Mouse (Mus musculus) adrenal gland, adult 18-20 months (tissue): ENCODE measurements around the gene Il22ra1. TPM values are rescaled to one million over a fixed set of nuclear protein-coding genes. Genes with fewer than 3 reads are reported as not detected.

Experiments used
- DNase-seq, 2 experiments: peaks; one replicate each; pipeline ENCODE4 v3.0.0; 2021 to 2022; ENCODE audit warnings: low spot score in 2 of 2
- total RNA-seq, 2 experiments: library from RNA; stranded (reverse); gene quantifications; 1 replicate in 1 of 2; 2 replicates in 1 of 2; pipeline ENCODE4 v1.2.3; 2021

The Il22ra1 gene
- total RNA-seq, 2 experiments from 2014 or later = 0.10 to 0.36 TPM

GRCm38 (mm10) chr4:135730951-135731350, 3.0 kb downstream of the Il22ra1 start:
- DNase-seq = no peak

- no peak for DNase-seq
Observed at GRCm38 (mm10) chr4:135733901-135734300, 5.9 kb downstream of the Il22ra1 start.

GRCm38 (mm10) chr4:135736903-135737302, 8.9 kb downstream of the Il22ra1 start:
- no peak for DNase-seq

DNA sequence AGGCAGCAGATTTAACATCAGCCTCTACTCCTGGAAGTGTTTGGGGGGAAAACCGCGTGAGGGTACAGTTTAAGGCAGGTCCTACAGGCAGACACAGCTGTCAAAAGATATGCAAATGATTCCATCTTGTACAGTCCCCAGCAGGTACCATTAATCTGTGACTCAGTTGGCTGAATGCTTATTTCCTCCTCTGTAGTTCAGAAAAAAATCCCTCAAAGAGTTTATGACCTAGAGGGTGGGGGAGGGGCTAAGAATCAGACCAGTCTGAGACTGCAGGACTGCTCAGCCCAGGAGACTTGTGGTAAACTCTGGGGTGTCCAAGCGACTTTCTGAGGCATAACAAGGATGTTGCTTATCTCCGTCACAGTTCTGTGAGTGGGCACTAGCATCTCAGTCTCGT, 10.3 kb downstream of the Il22ra1 start:
- no peak for DNase-seq

DNA sequence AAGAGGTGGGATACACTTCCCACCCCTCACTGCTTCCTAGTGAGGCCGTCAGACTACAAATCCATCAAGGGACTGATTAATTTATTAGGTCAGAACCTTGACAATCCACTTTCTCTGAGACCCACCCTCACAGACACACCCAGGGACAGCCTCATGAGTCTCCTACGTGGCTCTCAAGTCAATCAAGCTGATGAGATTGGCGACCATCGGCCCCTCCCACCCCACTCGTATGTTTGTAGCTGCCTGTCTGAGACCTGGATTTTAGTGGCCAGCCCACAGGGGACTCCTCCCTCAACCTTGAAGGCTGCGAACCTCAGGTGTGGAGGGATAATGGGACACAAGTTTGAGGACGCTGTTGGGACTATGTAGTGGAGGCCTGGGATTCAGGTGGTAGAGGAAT, 11.2 kb downstream of the Il22ra1 start:
- no peak for DNase-seq

DNA sequence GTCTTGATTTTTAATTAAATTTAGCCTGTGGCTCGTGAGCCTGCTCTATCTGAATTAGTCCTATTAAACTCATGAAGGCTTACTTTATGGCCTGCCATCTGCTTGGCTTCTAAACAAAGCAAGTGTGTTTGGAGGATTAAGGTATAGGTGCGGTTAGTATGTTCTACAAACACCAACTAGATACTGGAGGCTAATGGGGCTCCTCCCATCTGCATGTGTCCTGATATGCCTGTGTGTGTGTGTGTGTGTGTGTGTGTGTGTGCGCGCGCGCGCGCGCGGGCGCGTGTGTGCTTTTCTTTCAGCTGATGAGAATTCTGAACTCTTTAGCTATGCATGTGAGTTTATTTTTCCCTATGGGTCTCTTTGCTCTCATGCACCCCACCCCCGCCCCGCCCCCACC, 11.7 kb downstream of the Il22ra1 start:
- no peak for DNase-seq

- DNase-seq = no peak
Observed at GRCm38 (mm10) chr4:135743520-135743919, 15.5 kb downstream of the Il22ra1 start.

DNA sequence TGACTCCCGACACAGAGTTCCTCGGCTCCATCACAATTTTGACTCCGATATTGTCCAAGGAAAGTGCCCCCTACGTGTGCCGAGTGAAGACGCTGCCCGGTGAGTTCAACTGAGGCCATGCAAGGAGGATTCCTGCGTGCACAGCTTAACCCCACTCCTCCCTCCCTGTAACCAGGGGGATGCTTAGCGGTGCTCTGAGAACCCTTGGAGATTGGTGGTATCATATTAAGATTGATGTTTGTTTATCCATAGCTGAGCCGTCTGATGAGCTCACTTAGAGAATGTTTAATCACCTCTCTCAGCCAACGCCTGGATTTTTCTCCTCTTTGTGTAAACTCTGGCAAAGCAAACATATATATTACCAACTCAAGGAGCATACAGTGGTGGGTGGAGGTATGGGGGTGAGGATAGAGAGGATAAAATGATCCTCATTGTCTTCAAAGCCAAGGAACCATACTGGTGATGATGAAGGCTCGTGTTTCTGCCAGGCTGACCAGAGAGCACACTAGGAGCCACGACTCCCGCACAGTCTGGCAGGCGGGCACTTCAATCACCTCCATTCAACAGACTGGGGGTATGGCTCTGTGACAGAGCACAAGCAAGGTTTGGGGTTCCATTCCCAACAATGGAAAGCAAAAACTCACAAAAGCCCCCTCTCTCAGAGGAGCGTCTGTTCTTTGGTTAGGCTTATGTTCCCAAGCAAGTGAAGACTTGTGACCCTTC, 16.9 kb downstream of the Il22ra1 start:
- no peak for DNase-seq

DNA sequence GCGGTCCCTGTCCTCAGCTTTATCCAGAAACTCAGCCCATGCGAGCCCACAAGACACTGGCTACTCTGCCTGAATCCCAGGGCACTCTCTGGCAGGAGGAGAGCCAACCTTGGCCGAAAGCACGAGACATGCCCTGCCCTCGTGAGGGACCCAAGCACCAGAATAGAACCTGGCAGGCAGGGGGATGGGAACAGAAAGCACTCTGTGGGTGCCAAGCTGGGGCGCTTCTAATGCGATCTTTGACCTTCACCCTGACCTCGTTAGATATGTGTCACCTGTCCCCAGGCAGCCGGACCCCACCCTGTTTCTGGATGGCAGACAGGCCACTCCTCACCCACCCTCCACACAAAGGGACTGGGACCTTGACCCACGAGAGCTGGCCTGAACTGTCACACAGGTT, 17.6 kb downstream of the Il22ra1 start:
- DNase-seq = no peak

DNA sequence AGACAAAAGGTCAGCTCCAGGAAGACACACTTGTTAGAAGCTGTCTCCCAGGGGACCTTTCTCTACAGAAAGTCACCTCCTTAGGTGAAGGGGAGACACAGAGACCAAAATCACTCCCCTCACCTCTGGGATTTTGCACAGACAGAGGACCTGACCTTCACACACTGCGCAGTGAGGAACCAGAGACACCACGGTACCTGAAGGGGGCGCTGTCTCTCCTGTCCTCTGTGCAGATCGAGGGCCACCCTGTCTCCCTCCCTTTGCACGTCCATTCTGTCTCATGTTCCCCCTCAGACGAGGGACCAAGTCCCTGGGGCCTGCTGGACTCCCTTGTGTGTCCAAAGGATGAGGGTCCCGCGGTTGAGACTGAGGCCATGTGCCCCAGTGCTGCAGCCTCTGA, 22.9 kb downstream of the Il22ra1 start:
- no peak for DNase-seq

DNA sequence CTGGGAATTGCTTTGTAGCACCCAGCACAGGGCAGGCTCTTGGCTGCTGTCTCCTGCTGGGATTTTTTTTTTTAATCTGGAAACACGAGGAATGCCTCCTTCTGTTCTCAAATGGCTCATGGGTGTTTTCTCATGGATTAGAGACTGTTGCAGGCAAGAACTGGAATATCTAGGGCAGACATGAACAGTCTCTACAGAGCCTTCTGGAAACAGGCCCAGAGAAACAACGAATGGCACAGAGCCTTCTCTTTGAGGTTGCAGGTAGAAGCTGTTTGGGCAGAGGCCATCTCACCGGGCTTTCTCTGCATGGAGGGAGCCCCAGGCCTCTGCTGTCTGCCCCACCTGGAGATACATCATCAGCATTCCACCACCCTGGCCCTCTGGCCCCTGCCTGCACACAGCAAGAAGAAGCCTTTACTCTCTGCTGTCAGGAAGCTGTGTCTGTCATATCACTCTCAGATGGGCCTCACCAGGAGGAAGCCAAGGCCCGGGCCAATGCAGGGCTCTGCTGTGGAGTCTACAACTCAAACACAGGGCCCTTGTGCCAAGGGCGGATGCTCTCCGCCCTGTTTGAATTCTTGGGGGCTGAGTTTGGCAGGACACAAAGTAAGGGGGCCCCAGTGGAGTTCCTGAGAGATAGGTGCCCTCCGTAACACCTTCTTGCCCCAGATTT, 24.3 kb downstream of the Il22ra1 start:
- DNase-seq = no peak

DNA sequence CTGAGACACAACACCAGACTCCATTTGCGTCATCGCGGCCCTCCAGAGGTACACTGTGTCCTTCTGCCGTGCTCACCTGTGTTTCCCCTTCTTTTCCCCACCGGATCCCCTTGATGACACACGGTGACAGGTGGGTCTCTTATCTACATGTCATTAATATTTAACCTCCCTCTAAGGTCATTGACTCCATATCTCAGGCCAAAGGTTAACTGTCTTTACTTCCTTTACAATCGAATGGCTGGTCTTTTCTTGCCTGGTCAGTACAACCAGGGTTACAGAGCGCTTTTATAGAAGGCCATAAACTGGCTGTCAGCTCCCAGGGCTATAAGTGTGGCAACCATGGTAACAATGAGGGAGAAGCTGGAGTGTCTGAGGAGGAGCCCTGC, 24.8 kb downstream of the Il22ra1 start:
- DNase-seq = no peak

- no peak for DNase-seq
Observed at GRCm38 (mm10) chr4:135758331-135758730, 30.4 kb downstream of the Il22ra1 start.

DNA sequence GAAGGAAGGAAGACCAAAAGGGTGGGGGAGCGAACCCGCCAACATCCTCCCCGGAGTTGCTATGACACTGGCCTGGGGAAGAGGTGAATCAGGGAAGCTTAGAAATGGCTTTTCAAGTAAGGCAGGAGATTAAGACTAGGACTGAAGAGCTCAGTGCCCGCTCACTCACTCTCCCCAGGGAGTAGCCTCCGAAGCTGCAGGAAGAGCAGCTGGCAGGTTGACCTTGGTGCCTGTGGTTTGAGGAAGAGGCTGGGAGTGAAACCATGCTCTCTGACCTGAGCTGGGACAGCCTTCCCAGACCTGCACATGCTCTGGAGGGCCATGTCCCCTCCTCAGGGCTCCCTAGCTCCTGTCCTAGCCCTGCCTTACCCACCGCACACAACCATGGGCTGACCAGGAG, 30.9 kb downstream of the Il22ra1 start:
- no peak for DNase-seq

- DNase-seq = no peak
Observed at GRCm38 (mm10) chr4:135759356-135759976, 31.5 kb downstream of the Il22ra1 start, which contains the start of gene Myom3. Myom3 (plus strand) TSS chr4:135759715.

GRCm38 (mm10) chr4:135761048-135761447, 33.1 kb downstream of the Il22ra1 start:
- DNase-seq = no peak

DNA sequence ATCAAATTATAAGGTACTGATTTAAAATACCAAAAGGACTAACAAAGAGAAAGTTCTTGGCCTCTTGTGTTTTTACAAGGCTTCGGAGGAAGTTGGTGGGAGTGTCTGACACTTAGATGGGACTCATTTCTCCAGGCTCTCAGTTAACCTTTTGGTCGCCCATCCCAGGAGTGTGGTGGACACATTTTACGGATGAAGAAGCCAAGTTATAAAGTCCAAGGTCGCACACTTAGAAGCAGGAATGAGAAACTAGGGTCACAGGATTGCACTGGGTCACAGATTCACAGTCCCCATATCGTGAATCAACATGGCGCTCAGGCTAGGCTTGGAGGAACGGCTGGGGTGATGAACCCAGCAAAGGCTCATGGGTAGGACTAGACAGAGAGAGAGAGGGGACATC, 33.6 kb downstream of the Il22ra1 start:
- no peak for DNase-seq

DNA sequence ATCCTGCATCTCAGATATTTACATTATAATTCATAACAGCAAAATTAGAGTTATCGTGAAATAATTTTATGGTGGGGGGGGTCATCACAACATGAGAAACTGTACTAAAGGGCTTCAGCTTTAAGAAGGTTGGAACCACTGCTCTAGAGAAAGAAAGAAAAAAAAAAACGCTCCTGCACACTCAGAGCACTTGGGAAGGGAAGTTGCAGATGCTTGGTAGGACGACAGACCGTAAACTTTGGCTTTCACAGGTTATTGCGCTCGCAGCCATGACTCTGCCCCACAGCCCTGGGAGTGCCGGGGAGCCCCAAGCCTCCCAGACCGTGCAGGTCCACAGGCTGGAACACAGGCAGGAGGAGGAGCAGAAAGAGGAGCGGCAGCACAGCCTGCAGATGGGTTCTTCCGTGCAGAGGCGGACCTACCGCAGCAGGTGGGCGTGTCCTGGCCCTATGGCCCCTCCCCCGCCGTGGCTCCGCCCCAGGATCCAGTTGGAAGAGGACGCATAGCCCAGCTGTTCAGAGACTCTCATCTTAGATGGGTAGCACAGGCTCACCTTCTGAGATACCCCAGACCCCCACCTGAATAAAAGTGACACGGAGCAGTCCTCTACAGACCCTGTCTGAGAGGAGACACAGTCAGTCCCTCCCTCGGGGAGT, 34.4 kb downstream of the Il22ra1 start:
- DNase-seq = peak; percentile 44

- DNase-seq = no peak
Observed at GRCm38 (mm10) chr4:135764700-135765099, 36.7 kb downstream of the Il22ra1 start.

- DNase-seq = no peak
Observed at GRCm38 (mm10) chr4:135765707-135766106, 37.7 kb downstream of the Il22ra1 start.

DNA sequence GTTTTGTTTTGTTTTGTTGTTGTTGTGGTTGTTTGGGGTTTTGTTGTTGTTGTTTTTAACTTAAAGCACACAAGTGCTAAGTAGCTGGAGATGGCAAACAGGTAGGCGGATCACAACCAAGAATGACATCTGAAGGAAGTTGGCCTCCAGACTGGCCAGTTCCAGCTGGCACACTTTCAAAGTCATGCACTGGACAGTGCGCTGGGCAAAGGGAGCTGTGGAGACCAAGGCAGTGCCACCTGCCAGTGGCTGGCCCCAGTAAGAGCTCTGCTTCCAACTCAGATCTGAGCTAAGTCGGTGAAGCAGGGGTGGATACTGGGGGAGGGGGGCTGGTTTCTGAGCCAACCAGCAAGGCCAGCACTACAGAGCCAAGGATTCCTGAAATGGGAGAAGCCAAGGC, 39.0 kb downstream of the Il22ra1 start:
- peak in 1 of 2 experiments; percentile 19 for DNase-seq
